Mouse (Mus musculus): ENCODE results near the gene Tsc1.

The Tsc1 gene

GRCm38 (mm10) chr2:28740159-28740558 lies 99.1 kb downstream of the Tsc1 start:
- no peak for DNase-seq
